Mouse (Mus musculus) A20 (cell line): Measurements from ENCODE around the gene Borcs8.

Source experiments
- DNase-seq: peaks from one replicate; pipeline ENCODE4 v3.0.0-alpha.2; 2011; ENCODE audit warnings: low read depth, low spot score

Gene Borcs8

DNA sequence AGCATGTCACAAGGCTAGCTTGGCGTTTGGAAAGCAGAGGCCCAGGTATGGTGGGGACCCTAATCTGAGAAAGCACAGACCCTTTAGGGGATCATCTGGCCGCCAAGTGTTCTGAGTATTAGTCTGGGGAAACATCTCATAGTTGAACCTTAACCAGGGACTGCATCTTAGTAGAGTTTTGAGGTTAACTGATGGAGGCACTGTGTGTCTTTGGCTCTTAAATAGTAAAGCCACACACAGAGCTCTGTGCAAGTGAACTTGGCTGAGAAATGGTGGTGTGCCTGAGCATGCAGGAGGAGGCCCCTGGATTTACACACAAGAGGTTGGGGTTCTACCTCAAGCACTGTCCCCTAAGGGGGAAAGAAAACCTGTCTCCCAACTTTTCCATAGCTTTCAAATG is 38.9 kb downstream of the Borcs8 start:
- DNase-seq = no peak

DNA sequence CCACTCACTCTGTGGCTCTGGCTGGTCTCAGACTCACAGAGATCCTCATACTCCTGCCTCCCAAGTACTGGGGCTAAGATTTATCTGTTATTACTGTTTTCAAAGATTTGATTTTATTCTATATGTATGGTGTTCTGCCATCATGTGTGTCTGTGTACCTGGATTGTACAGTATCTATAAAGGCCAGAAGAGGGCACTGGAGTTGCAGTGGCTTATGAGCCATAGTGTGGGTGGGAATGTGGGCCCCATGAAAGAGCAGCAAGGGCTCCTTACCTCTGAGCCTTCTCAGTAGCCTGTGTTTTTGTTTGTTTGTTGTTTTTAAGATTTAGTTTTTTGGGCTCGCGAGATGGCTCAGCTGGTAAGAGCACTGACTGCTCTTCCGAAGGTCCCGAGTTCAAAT is 39.8 kb downstream of the Borcs8 start:
- DNase-seq = peak; percentile 39

DNA sequence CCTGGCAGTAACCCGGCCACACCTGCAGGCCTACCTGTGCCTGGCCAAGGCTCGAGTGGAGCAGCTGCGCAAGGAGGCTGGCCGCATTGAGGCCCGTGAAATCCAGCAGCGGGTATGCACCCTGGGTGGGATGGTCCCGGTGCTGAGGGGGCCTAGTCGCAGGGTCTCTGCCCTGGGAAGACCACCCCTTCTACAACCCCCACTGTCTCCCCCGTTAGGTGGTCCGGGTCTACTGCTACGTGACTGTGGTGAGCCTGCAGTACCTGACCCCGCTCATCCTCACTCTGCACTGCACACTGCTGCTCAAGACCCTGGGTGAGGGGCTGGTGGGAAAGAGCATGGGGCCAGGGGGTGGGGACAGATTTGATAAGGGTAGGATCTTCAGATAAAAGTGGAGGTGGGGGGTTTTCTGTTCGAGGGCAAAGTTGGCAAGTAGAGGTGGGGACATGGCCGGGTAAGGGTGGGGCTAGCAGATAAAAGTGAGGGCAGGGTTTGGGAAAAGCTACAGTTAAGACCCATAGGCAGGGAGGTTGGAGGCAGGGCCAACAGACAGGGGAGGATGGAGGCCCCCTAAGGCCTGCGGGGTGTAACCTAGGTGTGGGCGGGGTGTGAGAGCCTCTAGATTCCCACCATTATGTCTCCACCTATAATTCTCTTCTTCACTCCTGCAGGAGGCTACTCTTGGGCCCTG is 42.1 kb downstream of the Borcs8 start:
- no peak for DNase-seq

DNA sequence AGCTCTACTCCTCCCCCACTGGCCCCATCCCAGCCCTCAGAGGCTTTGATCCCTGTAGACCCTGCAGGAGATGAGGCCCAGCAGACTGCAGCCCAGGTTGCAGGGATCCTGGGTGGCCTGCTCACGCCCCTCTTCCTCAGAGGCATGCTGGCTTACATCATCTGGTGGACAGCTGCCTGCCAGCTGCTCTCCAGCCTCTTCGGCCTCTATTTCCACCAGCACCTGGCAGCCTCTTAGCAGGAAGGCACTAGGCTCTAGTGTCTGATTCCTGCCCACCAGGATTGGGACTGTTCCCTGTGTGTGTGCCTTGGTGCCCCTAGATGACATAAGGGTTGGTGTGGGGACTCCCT is 42.6 kb downstream of the Borcs8 start:
- DNase-seq = no peak

DNA sequence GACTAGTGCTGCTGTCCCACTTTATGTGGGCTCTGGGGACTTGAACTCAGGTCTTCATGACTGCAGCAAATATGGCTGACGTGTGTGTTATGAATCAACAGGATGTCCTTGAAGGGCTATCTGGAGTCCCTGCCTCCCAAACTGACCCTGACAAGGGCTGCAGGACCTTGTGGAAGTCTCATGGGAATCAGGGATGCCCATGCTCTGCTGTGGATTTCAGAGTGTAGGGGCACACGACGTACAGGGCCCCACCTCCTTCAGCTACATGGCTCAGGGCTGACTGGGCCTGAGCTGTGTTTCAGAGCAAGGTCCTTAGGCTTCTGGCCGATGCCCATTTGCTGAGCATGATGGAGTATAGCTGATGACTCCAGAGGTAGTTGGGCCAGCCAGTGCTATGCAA is 43.9 kb downstream of the Borcs8 start:
- no peak for DNase-seq

DNA sequence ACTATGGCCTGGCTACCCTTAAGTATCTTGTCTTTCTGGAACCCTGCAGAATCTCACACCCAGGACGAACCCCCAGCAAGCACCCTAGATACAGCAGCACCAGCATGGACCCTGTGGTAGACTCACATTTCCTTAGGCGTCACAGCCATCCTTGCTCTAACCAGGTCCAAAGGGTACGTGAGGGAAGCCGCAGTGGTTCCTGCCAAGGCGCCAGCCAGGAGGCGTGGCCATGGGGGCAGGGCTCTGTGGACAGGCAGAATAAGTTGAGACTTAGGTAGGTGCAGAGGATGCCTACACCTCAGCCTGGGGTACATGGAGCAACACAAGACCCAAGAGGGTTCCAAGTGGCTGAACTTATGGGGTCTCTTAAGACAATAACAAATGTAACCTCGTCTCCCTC is 49.4 kb downstream of the Borcs8 start:
- no peak for DNase-seq

DNA sequence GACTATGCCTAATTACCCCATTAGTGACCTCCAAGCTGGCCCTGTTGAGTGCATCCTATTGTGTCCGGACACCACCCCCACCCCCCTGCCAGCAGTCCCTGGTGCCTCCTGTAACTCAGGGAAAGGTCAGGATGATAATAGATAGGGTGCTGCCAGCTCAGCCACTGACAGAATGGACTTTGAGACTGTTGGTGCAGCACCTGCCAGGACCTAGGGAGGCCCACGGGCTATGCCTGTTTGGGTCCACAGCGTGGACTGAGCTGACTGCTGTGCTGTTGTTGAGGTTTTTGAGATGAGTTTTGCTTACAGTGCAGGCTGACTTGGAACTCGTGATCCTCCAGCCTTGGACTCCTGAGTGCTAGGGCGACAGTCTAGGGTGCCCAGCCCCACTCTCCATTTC is 53.9 kb downstream of the Borcs8 start:
- no peak for DNase-seq

DNA sequence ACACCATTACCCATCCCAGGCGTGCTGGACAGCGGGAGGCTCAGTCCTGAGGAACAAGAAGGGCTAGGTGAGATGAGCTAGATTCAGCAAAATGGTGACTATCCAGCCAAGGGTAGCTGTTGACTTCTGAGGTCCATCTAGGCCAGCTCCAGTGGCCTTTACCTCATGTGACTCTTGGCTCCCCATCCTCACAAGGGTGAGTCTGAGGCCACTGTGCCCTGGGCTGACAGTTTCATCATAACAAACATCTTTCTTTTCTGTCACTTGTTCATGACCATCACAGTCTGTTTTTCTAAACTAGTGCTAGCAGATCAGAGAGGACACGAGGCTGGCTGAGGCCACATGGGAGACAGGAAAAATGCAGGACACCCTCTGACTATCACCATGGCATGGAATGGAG is 54.9 kb downstream of the Borcs8 start:
- DNase-seq = no peak

DNA sequence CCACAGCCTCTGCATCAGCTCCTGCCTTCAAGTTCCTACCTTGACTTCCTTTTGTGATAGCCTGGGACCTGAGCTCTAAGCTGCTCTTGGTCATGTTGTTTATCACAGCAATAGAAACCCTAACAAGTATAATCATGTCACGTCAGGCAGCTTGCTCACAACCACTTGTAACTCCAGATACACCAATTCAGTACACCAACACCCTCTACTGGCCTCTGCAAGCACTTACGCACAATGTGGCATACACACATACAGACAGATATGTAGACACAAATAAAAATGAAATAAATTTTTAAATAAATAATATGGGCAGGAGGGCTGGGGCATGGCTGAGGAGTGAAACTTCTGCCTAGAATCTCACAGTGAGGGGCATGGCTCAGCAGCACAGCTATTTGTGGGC is 56.5 kb downstream of the Borcs8 start:
- peak; percentile 46 for DNase-seq
